Mouse (Mus musculus): ENCODE results near the gene Stub1. TPM values are rescaled to one million over a fixed set of nuclear protein-coding genes. Genes with fewer than 3 reads are reported as not detected.
A peak's percentile ranks its signal among the peaks of the same experiment; 100 is the strongest.

Gene Stub1
- polyA plus RNA-seq, 1 experiment from 2014 or later, result 316 TPM

DNA sequence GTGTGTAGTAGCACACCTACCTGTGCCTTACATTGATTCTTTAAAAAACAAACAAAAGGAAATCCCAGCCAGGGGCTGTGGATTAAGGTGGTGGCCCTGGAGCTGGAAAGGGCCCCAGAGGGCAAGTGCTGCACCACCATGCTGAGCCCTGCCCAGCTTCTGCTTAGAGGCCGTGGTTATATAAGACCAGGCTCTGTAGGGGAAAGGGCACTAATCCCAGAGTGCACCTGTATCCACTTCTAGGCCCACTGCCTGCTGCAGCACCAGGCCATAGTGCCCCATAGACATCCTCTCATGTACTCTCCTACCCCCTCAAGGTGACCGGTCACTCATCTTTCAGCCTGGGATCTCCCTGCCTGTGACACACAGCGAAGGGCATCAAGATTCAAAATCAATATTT is 33.0 kb upstream of the Stub1 start:
- H3K27ac ChIP-seq (replicated peaks), result no peak overlapping the region
- H3K4me1 ChIP-seq (replicated peaks), result peaks cover 22% of the 10 kb centered on the region
- no peaks in the 10 kb centered on the region for H3K36me3 ChIP-seq
- WGBS, result 97% methylated on average over 3 of the region's 3 CpGs
- no peaks in the 10 kb centered on the region for H3K27me3 ChIP-seq
- no peak for ATAC-seq (ENCODE audit: low read depth)
- no peaks in the 10 kb centered on the region for H3K9me3 ChIP-seq
- 0 out of 2 replicates have a peak overlapping the region, but pooled peaks have one; percentile 0 for H3K4me3 ChIP-seq
- H3K9ac ChIP-seq, result no peak overlapping the region
- H3K4me2 ChIP-seq, result no peak overlapping the region

GRCm38 (mm10) chr17:25865288-25865687 is 32.1 kb upstream of the Stub1 start:
- ATAC-seq (ENCODE audit: low read depth), result no peak
- H3K4me1 ChIP-seq (replicated peaks), result peaks cover 30% of the 10 kb centered on the region
- no peak overlapping the region for H3K27ac ChIP-seq (replicated peaks)
- no peaks in the 10 kb centered on the region for H3K9me3 ChIP-seq
- no peaks in the 10 kb centered on the region for H3K27me3 ChIP-seq
- WGBS, result 91% methylated on average over 11 of the region's 11 CpGs
- H3K4me2 ChIP-seq, result no peak overlapping the region
- no peak overlapping the region for H3K4me3 ChIP-seq
- no peak overlapping the region for H3K9ac ChIP-seq
- no peaks in the 10 kb centered on the region for H3K36me3 ChIP-seq

DNA sequence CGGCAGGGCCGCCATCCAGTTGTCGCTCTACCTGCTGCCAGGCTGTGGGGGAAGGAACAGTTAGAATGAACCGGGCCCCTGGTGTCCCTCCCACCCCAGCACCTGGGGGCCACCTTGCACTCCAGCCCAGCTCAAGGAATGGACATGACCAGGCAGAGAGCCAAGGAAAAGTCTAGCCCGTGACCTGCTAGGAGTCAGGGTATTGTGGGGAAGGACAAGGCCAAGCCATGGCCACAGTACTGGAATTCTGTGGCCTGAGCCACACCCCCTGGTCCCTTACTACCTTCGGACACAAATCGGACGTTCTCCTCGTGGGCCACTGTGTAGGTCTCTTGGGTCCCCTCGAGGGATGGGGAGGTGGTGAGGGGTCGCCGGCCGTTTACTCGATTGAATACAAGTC is 31.1 kb upstream of the Stub1 start:
- no peak for ATAC-seq (ENCODE audit: low read depth)
- no peaks in the 10 kb centered on the region for H3K36me3 ChIP-seq
- H3K4me3 ChIP-seq, result no peak overlapping the region
- no peak overlapping the region for H3K4me2 ChIP-seq
- no peak overlapping the region for H3K9ac ChIP-seq
- H3K4me1 ChIP-seq (replicated peaks), result peaks cover 33% of the 10 kb centered on the region
- H3K27ac ChIP-seq (replicated peaks), result no peak overlapping the region
- WGBS, result 92% methylated on average over 14 of the region's 14 CpGs
- H3K9me3 ChIP-seq, result no peaks in the 10 kb centered on the region
- no peaks in the 10 kb centered on the region for H3K27me3 ChIP-seq

DNA sequence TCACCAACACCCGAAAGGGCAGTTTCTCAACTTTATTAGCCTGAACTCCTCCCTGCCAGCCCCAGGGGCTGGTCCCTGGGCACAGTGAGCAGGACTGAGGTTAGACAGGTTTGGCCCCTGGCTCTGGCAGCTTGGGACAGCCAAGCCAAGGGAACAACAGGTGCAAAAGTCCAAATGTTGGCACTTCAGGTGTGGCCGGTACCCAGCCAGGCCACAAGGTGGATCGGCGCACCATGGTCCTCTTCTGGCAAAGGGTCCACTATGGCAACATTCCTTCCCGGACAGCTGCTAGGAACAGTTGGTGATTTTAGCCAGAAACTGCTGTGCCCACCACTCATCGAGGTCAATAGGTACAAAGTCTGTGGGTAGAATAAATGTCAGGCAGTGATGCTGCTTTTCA is 30.5 kb upstream of the Stub1 start:
- 92% methylated on average over 6 of the region's 6 CpGs for WGBS
- Histone ChIP-seq H3K4me3 (no peak overlapping the region), H3K4me1 (replicated peaks) (peaks cover 28% of the 10 kb centered on the region), H3K9me3 (no peaks in the 10 kb centered on the region), H3K4me2 (no peak overlapping the region), H3K27me3 (no peaks in the 10 kb centered on the region), H3K36me3 (no peaks in the 10 kb centered on the region), H3K9ac (no peak overlapping the region), H3K27ac (replicated peaks) (no peak overlapping the region)
- ATAC-seq (ENCODE audit: low read depth), result no peak

DNA sequence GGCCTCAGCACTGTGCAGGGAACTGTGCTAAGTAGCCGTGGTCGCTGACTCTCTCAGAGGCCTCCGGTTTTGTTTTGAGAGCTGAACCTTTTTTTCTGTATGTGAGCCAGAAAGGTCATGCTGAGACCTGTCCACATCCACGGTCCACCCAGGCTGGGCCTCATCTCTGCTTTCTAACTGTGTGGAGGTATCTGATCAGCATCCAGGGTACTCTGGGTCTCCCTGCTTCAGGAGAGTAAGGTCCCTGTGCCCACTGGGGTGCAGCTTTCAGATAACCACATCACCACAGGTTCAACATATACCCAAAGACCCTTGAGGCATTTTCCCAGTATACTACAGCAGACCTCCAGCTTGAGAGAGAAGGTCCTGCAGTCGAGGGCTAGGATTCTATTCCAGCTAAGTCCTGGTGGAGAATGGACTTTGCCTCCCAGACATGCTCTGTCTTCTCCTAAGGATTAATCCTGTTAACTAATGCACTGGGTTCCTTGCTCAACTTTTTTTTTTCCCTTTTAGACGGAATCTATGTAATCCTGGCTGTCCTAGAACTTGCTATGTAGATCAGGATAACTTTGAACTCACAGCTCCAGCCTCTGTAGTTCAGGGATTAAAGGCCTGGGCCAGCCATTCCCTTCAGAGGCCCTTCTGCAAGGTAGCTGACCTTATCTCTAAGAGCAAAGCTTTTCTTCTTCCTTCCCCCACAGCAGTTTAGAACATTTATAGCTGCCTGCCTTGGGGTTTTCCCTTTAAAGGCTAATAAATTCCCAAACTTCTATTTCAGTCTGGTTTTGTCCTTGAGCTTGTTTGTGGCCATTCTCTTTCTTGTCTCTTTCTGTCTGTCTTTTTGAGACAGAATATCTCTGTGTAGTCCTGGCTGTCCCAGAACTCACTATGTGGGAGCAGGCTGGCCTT is 28.8 kb upstream of the Stub1 start:
- ATAC-seq (ENCODE audit: low read depth), result peak; percentile 1; the same call in 1 of the 2 replicates
- 13% methylated on average over 6 of the region's 6 CpGs for WGBS
- H3K9ac ChIP-seq, result peak overlapping the region; percentile 83
- H3K27ac ChIP-seq (replicated peaks), result peak overlapping the region; percentile 90
- H3K4me2 ChIP-seq, result peak overlapping the region; percentile 88
- no peaks in the 10 kb centered on the region for H3K9me3 ChIP-seq
- H3K4me1 ChIP-seq (replicated peaks), result peaks cover 19% of the 10 kb centered on the region
- no peaks in the 10 kb centered on the region for H3K36me3 ChIP-seq
- H3K4me3 ChIP-seq, result peak overlapping the region; percentile 68
- H3K27me3 ChIP-seq, result no peaks in the 10 kb centered on the region

- Histone ChIP-seq H3K27ac (replicated peaks) (peak within 1 kb of the TSS; percentile 90), H3K4me2 (peak within 1 kb of the TSS; percentile 88), H3K36me3 (no peaks in the 10 kb centered on the region), H3K9me3 (no peaks in the 10 kb centered on the region), H3K4me1 (replicated peaks) (peaks cover 19% of the 10 kb centered on the region), H3K9ac (peak within 1 kb of the TSS; percentile 83), H3K4me3 (peak within 1 kb of the TSS; percentile 68), H3K27me3 (no peaks in the 10 kb centered on the region)
- WGBS, result 4% methylated on average over 65 of the region's 65 CpGs
- ATAC-seq (ENCODE audit: low read depth), result peak; percentile 94
Observed at GRCm38 (mm10) chr17:25860832-25861703, 27.9 kb upstream of the Stub1 start, which contains the start of gene Wdr90. TSS of gene Wdr90 (minus strand) at chr17:25861501.

- H3K36me3 ChIP-seq, result no peaks in the 10 kb centered on the region
- H3K4me3 ChIP-seq, result peak overlapping the region; percentile 68; the same call in 1 of the 2 replicates
- peaks cover 19% of the 10 kb centered on the region for H3K4me1 ChIP-seq (replicated peaks)
- no peaks in the 10 kb centered on the region for H3K27me3 ChIP-seq
- peak overlapping the region; percentile 88 for H3K4me2 ChIP-seq
- H3K9me3 ChIP-seq, result no peaks in the 10 kb centered on the region
- 90% methylated on average over 6 of the region's 6 CpGs for WGBS
- ATAC-seq (ENCODE audit: low read depth), result no peak
- no peak overlapping the region for H3K27ac ChIP-seq (replicated peaks)
- H3K9ac ChIP-seq, result peak overlapping the region; percentile 83
Observed at GRCm38 (mm10) chr17:25860229-25860628, 27.0 kb upstream of the Stub1 start.

GRCm38 (mm10) chr17:25844396-25844901 is 11.2 kb upstream of the Stub1 start, which contains the start of gene Rhot2:
TSS of gene Rhot2 (minus strand) at chr17:25844851.
- Histone ChIP-seq H3K27ac (replicated peaks) (peak within 1 kb of the TSS; percentile 69), H3K4me2 (peak within 1 kb of the TSS; percentile 95), H3K9ac (peak within 1 kb of the TSS; percentile 86), H3K27me3 (no peaks in the 10 kb centered on the region), H3K9me3 (no peaks in the 10 kb centered on the region), H3K4me1 (replicated peaks) (peaks cover 18% of the 10 kb centered on the region), H3K36me3 (peaks cover 68% of the 10 kb centered on the region), H3K4me3 (peak within 1 kb of the TSS; percentile 86)
- under 1% methylated on average over 21 of the region's 21 CpGs for WGBS
- ATAC-seq (ENCODE audit: low read depth), result peak; percentile 94

- Histone ChIP-seq H3K36me3 (peaks cover 68% of the 10 kb centered on the region), H3K4me2 (peak overlapping the region; percentile 95), H3K9me3 (no peaks in the 10 kb centered on the region), H3K9ac (peak overlapping the region; percentile 86), H3K27me3 (no peaks in the 10 kb centered on the region), H3K27ac (replicated peaks) (peak overlapping the region; percentile 69), H3K4me1 (replicated peaks) (peaks cover 23% of the 10 kb centered on the region), H3K4me3 (peak overlapping the region; percentile 86)
- ATAC-seq (ENCODE audit: low read depth), result peak; percentile 38
- whole genome bisulfite sequencing, result 3% methylated on average over 38 of the region's 38 CpGs
Observed at GRCm38 (mm10) chr17:25843636-25844395, 10.6 kb upstream of the Stub1 start.

GRCm38 (mm10) chr17:25843122-25843521 is 9.9 kb upstream of the Stub1 start:
- H3K27ac ChIP-seq (replicated peaks), result no peak overlapping the region
- H3K36me3 ChIP-seq, result peaks cover 65% of the 10 kb centered on the region
- H3K4me1 ChIP-seq (replicated peaks), result peaks cover 28% of the 10 kb centered on the region
- no peaks in the 10 kb centered on the region for H3K9me3 ChIP-seq
- peak overlapping the region; percentile 95 for H3K4me2 ChIP-seq
- no peaks in the 10 kb centered on the region for H3K27me3 ChIP-seq
- ATAC-seq (ENCODE audit: low read depth), result no peak
- H3K9ac ChIP-seq, result peak overlapping the region; percentile 86
- 90% methylated on average over 4 of the region's 4 CpGs for WGBS
- H3K4me3 ChIP-seq, result peak overlapping the region; percentile 86

DNA sequence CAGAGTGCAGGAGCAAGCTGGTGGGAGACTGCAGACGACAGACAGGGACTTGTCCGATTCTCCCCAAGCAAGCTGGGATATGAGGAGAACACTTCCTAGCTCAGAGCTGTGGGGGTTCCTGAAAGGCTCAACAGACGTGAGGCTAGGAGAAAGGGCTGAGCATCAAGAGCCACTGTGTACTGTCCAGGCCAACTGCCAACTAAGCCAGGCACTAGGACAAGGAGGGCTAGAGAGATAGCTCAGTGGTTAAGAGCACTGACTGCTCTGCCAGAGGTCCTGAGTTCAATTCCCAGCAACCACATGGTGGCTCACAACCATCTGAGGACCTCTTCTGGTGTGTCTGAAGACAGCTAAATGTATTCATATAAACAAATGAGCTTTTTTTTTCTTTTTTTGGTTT is 9.3 kb upstream of the Stub1 start:
- WGBS, result 86% methylated on average over 3 of the region's 3 CpGs

More for the DNA sequence above, 9.3 kb upstream of the Stub1 start:
- Histone ChIP-seq H3K27me3 (no peaks in the 10 kb centered on the region), H3K4me3 (no peak overlapping the region), H3K4me1 (replicated peaks) (peaks cover 34% of the 10 kb centered on the region), H3K9ac (0 out of 2 replicates have a peak overlapping the region, but pooled peaks have one; percentile 86), H3K4me2 (no peak overlapping the region), H3K36me3 (peaks cover 62% of the 10 kb centered on the region), H3K9me3 (no peaks in the 10 kb centered on the region), H3K27ac (replicated peaks) (no peak overlapping the region)
- no peak for ATAC-seq (ENCODE audit: low read depth)
